Mouse (Mus musculus) heart, postnatal 0 days (tissue): ENCODE results near the gene Pde4b. TPM values are rescaled to one million over a fixed set of nuclear protein-coding genes. Genes with fewer than 3 reads are reported as not detected.
A peak's percentile ranks its signal among the peaks of the same experiment; 100 is the strongest.

Experiments
- ATAC-seq: fragments of 200-750 bp; cut with Nextera tagmentation; 2 replicates; pipeline ENCODE4 v1.8.0; 2017; ENCODE audit warnings: low read depth, moderate number of reproducible peaks, moderate library complexity; ENCODE audit not compliant: insufficient read depth
- DNase-seq: peaks from one replicate; pipeline ENCODE4 v3.0.0-alpha.2; 2016; ENCODE audit warnings: low spot score
- H3K27ac ChIP-seq: fragments of 300-500 bp; sonication (generic); 2 replicates; pipeline ENCODE4 v1.5.1; 2014; ENCODE audit warnings: low read depth, mild to moderate bottlenecking
- H3K27me3 ChIP-seq: fragments of 300-500 bp; sonication (generic); 2 replicates; pipeline ENCODE4 v1.6.1; 2014; ENCODE audit warnings: low read length, mixed read lengths; ENCODE audit not compliant: control insufficient read depth, insufficient read depth
- H3K36me3 ChIP-seq: fragments of 300-500 bp; sonication (generic); replicated peaks from 2 replicates; pipeline ENCODE4 v1.6.1; 2014; ENCODE audit warnings: low read length, mixed read lengths; ENCODE audit not compliant: control insufficient read depth, insufficient read depth
- H3K4me1 ChIP-seq: fragments of 300-500 bp; sonication (generic); 2 replicates; pipeline ENCODE4 v1.6.1; 2014; ENCODE audit warnings: antibody characterized with exemption; ENCODE audit not compliant: control insufficient read depth, insufficient read depth
- H3K4me2 ChIP-seq: fragments of 300-500 bp; sonication (generic); 2 replicates; pipeline ENCODE4 v1.6.1; 2014; ENCODE audit warnings: low read depth, mild to moderate bottlenecking, low read length, moderate library complexity
- H3K4me3 ChIP-seq: fragments of 300-500 bp; sonication (generic); 2 replicates; pipeline ENCODE4 v1.5.1; 2014; ENCODE audit warnings: low read depth, low read length
- H3K9ac ChIP-seq: fragments of 300-500 bp; sonication (generic); replicated peaks from 2 replicates; pipeline ENCODE4 v1.6.1; 2014; ENCODE audit warnings: low read depth, low read length, mixed read lengths
- H3K9me3 ChIP-seq: fragments of 300-500 bp; sonication (generic); replicated peaks from 2 replicates; pipeline ENCODE4 v1.6.1; 2016; ENCODE audit warnings: low read length; ENCODE audit not compliant: control insufficient read depth
- CTCF ChIP-seq: IDR thresholded peaks from 2 replicates; pipeline ENCODE4 v1.5.1; 2016; ENCODE audit warnings: antibody characterized with exemption, control low read depth, low read depth
- EP300 ChIP-seq: IDR thresholded peaks from 2 replicates; pipeline ENCODE4 v1.6.1; 2016; ENCODE audit warnings: antibody characterized with exemption, low read depth
- WGBS: fragments of 180-500 bp; shearing (Covaris S2); extraction: QIAGEN DNeasy Blood & Tissue Kit; methylation state at CpG from one replicate; pipeline ENCODE4 v1.1.7; 2014; 5-methylcytosine and 5-hydroxymethylcytosine counted together
- polyA plus RNA-seq: library from polyadenylated mRNA; unstranded; fragments of >200 nt; fragmentation: Nextera tagmentation; extraction: Ambion mirVana; gene quantifications from 2 replicates; pipeline ENCODE4 v1.2.1, GENCODE M21; 2015
- total RNA-seq: library from RNA; depleted of rRNA; stranded (reverse); fragments of >200 nt; gene quantifications from 2 replicates; pipeline ENCODE4 v1.2.3, GENCODE M21; 2014; ENCODE audit warnings: low replicate concordance

The Pde4b gene
- total and polyA plus RNA-seq, 2 experiments from 2014 or later, result 30.8 to 50.1 TPM

DNA sequence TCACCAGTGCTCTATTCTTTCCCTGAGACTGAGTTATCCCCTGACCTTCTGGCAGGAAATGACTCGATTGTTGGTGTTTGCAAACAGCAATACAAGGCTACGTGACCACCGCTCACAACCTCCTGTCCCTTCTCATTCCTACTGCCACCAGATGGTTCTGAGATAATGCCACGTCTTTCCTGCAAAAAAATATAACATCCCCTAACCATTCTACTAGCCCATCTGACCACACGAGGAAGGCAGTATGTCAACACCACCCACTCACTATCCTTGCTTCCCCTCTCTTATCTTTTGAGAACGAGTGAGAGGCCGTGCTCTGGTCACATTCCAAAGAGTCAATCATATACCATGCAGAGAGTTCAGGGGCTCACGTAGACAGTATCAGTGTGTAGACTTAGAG, 548.6 kb downstream of the Pde4b start:
- Histone ChIP-seq H3K4me1 (peaks cover 39% of the 10 kb centered on the region), H3K9ac (no peak overlapping the region), H3K27ac (peak overlapping the region; percentile 90), H3K27me3 (no peaks in the 10 kb centered on the region), H3K9me3 (no peaks in the 10 kb centered on the region), H3K4me3 (no peak overlapping the region), H3K4me2 (no peak overlapping the region), H3K36me3 (no peaks in the 10 kb centered on the region)
- DNase-seq (no peak), ATAC-seq (peak; percentile 7; the same call in 1 of the 2 replicates)
- WGBS, result 18% methylated on average over 8 of the region's 8 CpGs
- TF ChIP-seq CTCF (no peak), EP300 (no peak)

DNA sequence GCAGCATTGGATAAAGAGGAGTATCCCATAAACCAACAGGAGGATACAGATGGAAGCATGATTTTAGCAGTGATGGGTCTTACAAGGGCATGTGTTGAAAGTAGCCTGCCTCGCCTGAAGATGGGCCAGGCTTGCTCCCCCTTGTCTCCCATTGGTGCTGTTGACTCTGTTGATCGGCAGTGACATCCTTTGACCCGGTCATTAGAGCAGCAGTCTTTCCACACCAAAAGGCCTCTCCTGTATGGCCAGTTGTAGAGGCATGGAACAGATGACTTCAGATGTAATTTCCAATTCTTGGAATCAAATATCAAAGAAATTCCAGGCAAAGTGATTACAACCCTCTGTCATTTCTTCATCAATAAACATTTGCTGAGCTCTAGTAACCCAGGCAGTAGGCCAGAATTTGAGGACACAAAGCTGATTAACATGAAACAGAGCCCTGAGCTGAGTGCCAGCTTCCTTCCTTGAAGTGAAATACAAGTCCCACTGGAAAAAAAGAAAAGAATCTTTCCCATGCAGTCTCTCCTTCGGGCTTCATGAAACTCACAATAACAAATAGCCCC, 550.1 kb downstream of the Pde4b start:
- ATAC-seq, result no peak
- 74% methylated on average over 4 of the region's 4 CpGs for WGBS
- peak overlapping the region; percentile 34; the same call in 1 of the 2 replicates for H3K27ac ChIP-seq

DNA sequence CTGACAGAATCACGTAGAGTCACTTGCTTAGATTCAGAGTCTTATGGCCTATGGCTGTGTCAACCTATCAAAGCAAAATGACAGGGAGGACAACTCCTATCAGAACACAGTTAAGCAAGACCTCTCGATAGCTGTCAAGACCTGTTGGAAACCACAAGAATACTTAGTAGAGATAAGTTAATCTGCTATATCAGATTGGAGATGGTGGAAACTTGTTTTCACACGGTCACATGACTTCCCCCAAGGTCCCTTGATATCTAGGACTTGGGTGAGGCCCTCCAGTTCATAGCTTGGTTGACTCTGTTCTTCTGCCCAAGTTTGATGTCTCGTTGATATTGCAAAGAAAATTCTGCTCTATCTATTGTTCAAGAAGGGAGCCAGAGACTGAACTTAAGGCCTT, 553.6 kb downstream of the Pde4b start:
- Histone ChIP-seq H3K9ac (no peak overlapping the region), H3K4me3 (no peak overlapping the region), H3K36me3 (no peaks in the 10 kb centered on the region), H3K4me2 (no peak overlapping the region), H3K4me1 (peaks cover 21% of the 10 kb centered on the region), H3K27ac (no peak overlapping the region), H3K27me3 (no peaks in the 10 kb centered on the region), H3K9me3 (no peaks in the 10 kb centered on the region)
- DNase-seq, result no peak
- no peak for ATAC-seq
- no peak for TF ChIP-seq EP300
- TF ChIP-seq CTCF, result no peak
- 81% methylated on average over 4 of the region's 4 CpGs for WGBS

More for the DNA sequence above, 550.1 kb downstream of the Pde4b start:
- Histone ChIP-seq H3K4me3 (no peak overlapping the region), H3K36me3 (no peaks in the 10 kb centered on the region), H3K9ac (no peak overlapping the region), H3K27me3 (no peaks in the 10 kb centered on the region), H3K4me1 (peaks cover 39% of the 10 kb centered on the region), H3K4me2 (no peak overlapping the region), H3K9me3 (no peaks in the 10 kb centered on the region)
- TF ChIP-seq CTCF (no peak), EP300 (no peak)
- peak; percentile 39 for DNase-seq

DNA sequence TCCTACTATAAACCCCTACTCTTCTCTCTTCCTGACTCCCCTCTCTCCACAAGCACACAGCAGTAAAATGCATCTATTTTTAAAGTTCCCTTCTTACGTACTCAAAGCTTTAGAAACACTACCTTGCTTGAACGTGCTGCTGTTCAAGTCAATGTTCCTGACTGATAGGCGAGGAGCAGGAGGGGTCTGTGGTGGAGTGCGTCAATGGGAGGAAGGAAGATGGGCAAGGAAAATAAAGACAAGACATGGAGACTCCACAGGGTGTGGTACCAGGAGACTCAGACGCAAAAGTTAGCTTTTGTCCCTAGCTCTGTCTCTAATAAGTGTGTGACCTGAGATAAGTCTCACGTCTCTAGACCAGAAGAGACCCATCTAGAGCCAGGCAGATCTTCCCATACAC, 556.7 kb downstream of the Pde4b start:
- ATAC-seq, result no peak
- no peak overlapping the region for H3K4me2 ChIP-seq

DNA sequence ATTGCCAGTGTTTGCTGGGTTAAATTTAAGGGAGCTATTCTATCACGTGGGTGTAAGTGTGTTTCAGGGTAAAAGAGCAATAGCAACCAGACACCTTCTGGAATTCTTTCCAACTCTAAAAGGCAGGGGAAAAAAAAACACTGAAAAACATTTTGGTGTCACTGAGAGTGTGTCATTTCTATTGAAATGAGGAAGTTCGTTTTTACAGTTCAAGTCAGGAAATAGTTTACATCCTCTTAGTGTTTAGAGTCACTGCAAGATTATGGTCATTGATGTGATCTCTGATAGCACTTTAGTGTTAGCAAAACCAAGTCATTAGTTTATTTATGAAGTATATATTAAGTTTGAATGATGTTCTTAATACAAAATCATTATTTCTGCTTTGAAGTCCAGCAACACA, 559.7 kb downstream of the Pde4b start:
- no peaks in the 10 kb centered on the region for H3K9me3 ChIP-seq
- DNase-seq (no peak), ATAC-seq (no peak)
- no peak overlapping the region for H3K9ac ChIP-seq
- H3K27ac ChIP-seq, result no peak overlapping the region
- TF ChIP-seq EP300, result no peak
- no peak for TF ChIP-seq CTCF
- no peak overlapping the region for H3K4me2 ChIP-seq
- H3K27me3 ChIP-seq, result no peaks in the 10 kb centered on the region
- no peaks in the 10 kb centered on the region for H3K4me1 ChIP-seq
- no peak overlapping the region for H3K4me3 ChIP-seq
- no peaks in the 10 kb centered on the region for H3K36me3 ChIP-seq
- WGBS, result 56% methylated on average over 2 of the region's 2 CpGs

More for the DNA sequence above, 556.7 kb downstream of the Pde4b start:
- WGBS, result 46% methylated on average over 6 of the region's 6 CpGs
- no peak overlapping the region for H3K4me3 ChIP-seq
- H3K4me1 ChIP-seq, result no peaks in the 10 kb centered on the region
- no peaks in the 10 kb centered on the region for H3K36me3 ChIP-seq
- H3K27ac ChIP-seq, result no peak overlapping the region
- no peak for DNase-seq
- H3K9ac ChIP-seq, result no peak overlapping the region
- TF ChIP-seq EP300, result no peak
- TF ChIP-seq CTCF, result no peak
- H3K9me3 ChIP-seq, result no peaks in the 10 kb centered on the region
- no peaks in the 10 kb centered on the region for H3K27me3 ChIP-seq

DNA sequence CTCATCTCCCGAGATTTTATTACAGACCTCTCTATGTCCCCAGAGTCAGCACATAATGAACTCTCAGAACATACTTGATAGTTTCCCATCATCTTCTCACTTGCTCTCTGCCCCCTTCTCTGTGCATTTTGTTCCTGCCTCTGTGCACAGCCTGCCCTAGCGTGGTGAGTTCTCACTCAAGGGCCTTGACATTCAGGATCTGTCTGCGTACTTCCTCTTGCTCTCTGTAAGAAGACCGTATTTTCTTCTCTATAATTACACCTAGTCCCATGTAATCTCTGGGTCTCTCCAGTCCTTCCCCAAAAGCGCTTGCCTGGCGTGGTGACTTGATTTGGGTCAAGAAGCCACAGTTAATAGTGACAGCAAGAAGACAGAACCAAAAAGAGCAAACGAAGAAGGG, 568.0 kb downstream of the Pde4b start:
- Histone ChIP-seq H3K27me3 (no peaks in the 10 kb centered on the region), H3K36me3 (no peaks in the 10 kb centered on the region), H3K9me3 (no peaks in the 10 kb centered on the region), H3K4me2 (no peak overlapping the region), H3K27ac (no peak overlapping the region), H3K9ac (no peak overlapping the region), H3K4me3 (no peak overlapping the region), H3K4me1 (no peaks in the 10 kb centered on the region)
- no peak for TF ChIP-seq CTCF
- no peak for TF ChIP-seq EP300
- DNase-seq, result no peak
- WGBS, result 81% methylated on average over 7 of the region's 7 CpGs
- ATAC-seq, result no peak
